ENCODE assay signal across 35 mouse cellular contexts in the genomic region with DNA sequence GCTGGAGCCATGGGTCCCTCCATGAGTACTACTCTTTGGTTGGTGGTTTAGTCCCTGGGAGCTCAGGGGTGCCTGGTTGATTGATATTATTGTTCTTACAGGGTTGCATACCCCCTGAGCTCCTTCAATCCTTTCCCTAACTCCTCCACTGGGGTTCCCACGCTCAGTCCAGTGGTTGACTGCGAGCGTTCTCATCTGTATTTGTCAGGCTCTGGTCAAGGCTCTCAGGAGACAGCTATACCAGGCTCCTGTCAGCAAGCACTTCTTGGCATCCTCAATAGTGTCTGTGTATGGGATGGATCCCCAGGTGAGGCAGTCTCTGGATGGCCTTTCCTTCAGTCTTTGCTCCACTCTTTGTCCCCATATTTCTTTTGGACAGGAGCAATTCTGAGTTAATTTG. TPM values are rescaled to one million over a fixed set of nuclear protein-coding genes. Genes with fewer than 3 reads are reported as not detected.
"Had no signal": no experiment of that assay in that cellular context is flagged by ENCODE, and none has a peak within 500 bp of the region (broad histone marks: within the 10 kb centered on the region; RNA-seq: fewer than 3 reads in every experiment).

No protein-coding gene starts in this region.

- ATAC-seq: liver, embryonic 12.5 days; liver, postnatal 0 days; lung, postnatal 0 days; midbrain, embryonic 13.5 days; midbrain, embryonic 15.5 days; midbrain, embryonic 16.5 days had no signal

- DNase-seq: left cerebral cortex, postnatal 4 days; liver; liver, embryonic 13.5 days; liver, postnatal 0 days; lung, adult 18-20 months; lung, adult 2 months; lung, embryonic 14.5 days; lung, postnatal 10 days; lung, postnatal 14 days; lung, postnatal 36 days; lung, postnatal 4 days; midbrain, embryonic 14.5 days had no signal

- H3K9me3 ChIP-seq: limb, embryonic 10.5 days; limb, embryonic 12.5 days; limb, embryonic 13.5 days; limb, embryonic 15.5 days; liver, embryonic 12.5 days; liver, embryonic 13.5 days; liver, embryonic 15.5 days; lung, embryonic 15.5 days; megakaryocyte, embryonic 14.5 days; midbrain, embryonic 10.5 days; midbrain, embryonic 12.5 days; midbrain, embryonic 13.5 days; midbrain, embryonic 15.5 days; neural tube, embryonic 12.5 days had no signal

- H3K4me2 ChIP-seq: limb, embryonic 12.5 days; limb, embryonic 13.5 days; limb, embryonic 15.5 days; liver, embryonic 11.5 days; liver, embryonic 12.5 days; liver, embryonic 13.5 days; liver, embryonic 15.5 days; lung, embryonic 14.5 days; lung, embryonic 15.5 days; midbrain, embryonic 12.5 days; midbrain, embryonic 13.5 days; midbrain, embryonic 15.5 days; neural tube, embryonic 12.5 days had no signal

- H3K4me3 ChIP-seq: left cerebral cortex, adult 2 months; limb, embryonic 10.5 days; limb, embryonic 12.5 days; limb, embryonic 13.5 days; limb, embryonic 15.5 days; liver, embryonic 12.5 days; liver, embryonic 13.5 days; liver, embryonic 15.5 days; lung, embryonic 15.5 days; megakaryocyte, embryonic 14.5 days; midbrain, embryonic 10.5 days; midbrain, embryonic 12.5 days; midbrain, embryonic 13.5 days; midbrain, embryonic 15.5 days; myocyte; neural tube, embryonic 12.5 days had no signal

- H3K27ac ChIP-seq: left cerebral cortex, adult 2 months; limb, embryonic 10.5 days; limb, embryonic 12.5 days; limb, embryonic 13.5 days; limb, embryonic 15.5 days; liver, embryonic 12.5 days; liver, embryonic 13.5 days; liver, embryonic 14.5 days; liver, embryonic 15.5 days; lung, embryonic 15.5 days; macrophage; midbrain, embryonic 10.5 days; midbrain, embryonic 12.5 days; midbrain, embryonic 13.5 days; midbrain, embryonic 15.5 days; neural tube, embryonic 12.5 days had no signal

- H3K4me1 ChIP-seq: limb, embryonic 10.5 days; limb, embryonic 12.5 days; limb, embryonic 13.5 days; limb, embryonic 15.5 days; lung, embryonic 15.5 days; midbrain, embryonic 12.5 days; midbrain, embryonic 15.5 days; neural tube, embryonic 12.5 days had no signal

- H3K9ac ChIP-seq: limb, embryonic 12.5 days; limb, embryonic 13.5 days; limb, embryonic 15.5 days; liver, embryonic 12.5 days; liver, embryonic 13.5 days; liver, embryonic 14.5 days; liver, embryonic 15.5 days; liver, postnatal 0 days; lung, embryonic 14.5 days; lung, embryonic 15.5 days; midbrain, embryonic 12.5 days; midbrain, embryonic 13.5 days; midbrain, embryonic 15.5 days; neural tube, embryonic 12.5 days had no signal

- H3K27me3 ChIP-seq: limb, embryonic 12.5 days; limb, embryonic 13.5 days; limb, embryonic 15.5 days; liver, embryonic 12.5 days; liver, embryonic 13.5 days; liver, embryonic 15.5 days; lung, embryonic 15.5 days; megakaryocyte, embryonic 14.5 days; midbrain, embryonic 12.5 days; midbrain, embryonic 13.5 days; midbrain, embryonic 15.5 days; neural tube, embryonic 12.5 days had no signal

RNA-seq across cellular contexts. Expression of a gene that starts 25.2 kb away (rescaled TPM):
- total RNA-seq: left cerebral cortex, postnatal 4 days; liver, adult 2 months; megakaryocyte, adult 5-6 weeks; monocyte, adult 5-6 weeks had no signal
- polyA plus RNA-seq: liver, adult 2 months; lung, adult 2 months; midbrain, embryonic 16.5 days had no signal
